Mouse (Mus musculus): ENCODE results near the gene Ptn. TPM values are rescaled to one million over a fixed set of nuclear protein-coding genes. Genes with fewer than 3 reads are reported as not detected.
A peak's percentile ranks its signal among the peaks of the same experiment; 100 is the strongest.

Ptn gene
- polyA plus RNA-seq, 1 experiment from 2014 or later: 472 TPM

- H3K27ac ChIP-seq (ENCODE audit: low read length): no peak overlapping the region
- H3K36me3 ChIP-seq (ENCODE audit: control insufficient read depth, insufficient read depth): no peaks in the 10 kb centered on the region
- no peaks in the 10 kb centered on the region; the same call in 1 of the 2 replicates for H3K4me1 ChIP-seq (replicated peaks; ENCODE audit: control insufficient read depth, insufficient read depth, low read length)
- peak; percentile 75 for ATAC-seq
- H3K9me3 ChIP-seq (ENCODE audit: control insufficient read depth, low read length): no peaks in the 10 kb centered on the region
- no peak overlapping the region for H3K4me2 ChIP-seq (ENCODE audit: low read length)
- 54% methylated on average over 4 of the region's 4 CpGs for WGBS
- no peak overlapping the region for H3K4me3 ChIP-seq (replicated peaks; ENCODE audit: low read length)
- H3K9ac ChIP-seq (replicated peaks; ENCODE audit: low read depth, low read length): no peak overlapping the region
- no peaks in the 10 kb centered on the region for H3K27me3 ChIP-seq (replicated peaks; ENCODE audit: control insufficient read depth, insufficient read depth, low read length)
Measured at GRCm38 (mm10) chr6:36690941-36691340, 119.1 kb downstream of the Ptn start.

GRCm38 (mm10) chr6:36676710-36677691 lies 133.0 kb downstream of the Ptn start:
- no peak overlapping the region for H3K27ac ChIP-seq (ENCODE audit: low read length)
- ATAC-seq: peak; percentile 63; the same call in 1 of the 2 replicates
- WGBS: 63% methylated on average over 8 of the region's 8 CpGs

GRCm38 (mm10) chr6:36672399-36673221 lies 137.4 kb downstream of the Ptn start:
- no peak overlapping the region for H3K4me2 ChIP-seq (ENCODE audit: low read length)
- H3K36me3 ChIP-seq (ENCODE audit: control insufficient read depth, insufficient read depth): no peaks in the 10 kb centered on the region
- H3K27ac ChIP-seq (ENCODE audit: low read length): no peak overlapping the region

More at GRCm38 (mm10) chr6:36676710-36677691, 133.0 kb downstream of the Ptn start:
- no peak overlapping the region for H3K4me2 ChIP-seq (ENCODE audit: low read length)
- H3K9me3 ChIP-seq (ENCODE audit: control insufficient read depth, low read length): no peaks in the 10 kb centered on the region
- H3K27me3 ChIP-seq (replicated peaks; ENCODE audit: control insufficient read depth, insufficient read depth, low read length): no peaks in the 10 kb centered on the region
- H3K4me3 ChIP-seq (replicated peaks; ENCODE audit: low read length): no peak overlapping the region
- H3K36me3 ChIP-seq (ENCODE audit: control insufficient read depth, insufficient read depth): no peaks in the 10 kb centered on the region
- H3K4me1 ChIP-seq (replicated peaks; ENCODE audit: control insufficient read depth, insufficient read depth, low read length): peaks cover 19% of the 10 kb centered on the region
- H3K9ac ChIP-seq (replicated peaks; ENCODE audit: low read depth, low read length): no peak overlapping the region

GRCm38 (mm10) chr6:36671274-36671673 lies 138.7 kb downstream of the Ptn start:
- H3K9ac ChIP-seq (replicated peaks; ENCODE audit: low read depth, low read length): no peak overlapping the region
- no peaks in the 10 kb centered on the region for H3K27me3 ChIP-seq (replicated peaks; ENCODE audit: control insufficient read depth, insufficient read depth, low read length)
- no peak for ATAC-seq
- no peaks in the 10 kb centered on the region for H3K9me3 ChIP-seq (ENCODE audit: control insufficient read depth, low read length)
- H3K4me3 ChIP-seq (replicated peaks; ENCODE audit: low read length): no peak overlapping the region
- H3K27ac ChIP-seq (ENCODE audit: low read length): no peak overlapping the region
- peaks cover 13% of the 10 kb centered on the region for H3K4me1 ChIP-seq (replicated peaks; ENCODE audit: control insufficient read depth, insufficient read depth, low read length)
- 95% methylated on average over 3 of the region's 3 CpGs for WGBS
- no peak overlapping the region for H3K4me2 ChIP-seq (ENCODE audit: low read length)
- H3K36me3 ChIP-seq (ENCODE audit: control insufficient read depth, insufficient read depth): no peaks in the 10 kb centered on the region

More at GRCm38 (mm10) chr6:36672399-36673221, 137.4 kb downstream of the Ptn start:
- H3K9me3 ChIP-seq (ENCODE audit: control insufficient read depth, low read length): no peaks in the 10 kb centered on the region
- no peaks in the 10 kb centered on the region for H3K27me3 ChIP-seq (replicated peaks; ENCODE audit: control insufficient read depth, insufficient read depth, low read length)
- no peak overlapping the region for H3K9ac ChIP-seq (replicated peaks; ENCODE audit: low read depth, low read length)
- peaks cover 19% of the 10 kb centered on the region for H3K4me1 ChIP-seq (replicated peaks; ENCODE audit: control insufficient read depth, insufficient read depth, low read length)
- WGBS: 26% methylated on average over 11 of the region's 11 CpGs
- no peak overlapping the region for H3K4me3 ChIP-seq (replicated peaks; ENCODE audit: low read length)
- peak; percentile 61 for ATAC-seq

Small RNA genes lying within 50 kb of the gene (microRNA-seq; reads per million reads assigned to microRNA genes)
- not detected for gene Gm25111
